Mouse (Mus musculus) forebrain, embryonic 11.5 days (tissue): ENCODE measurements at regions not wholly inside any gene's neighbourhood (a gene's known extent, or its start where the extent isn't known, plus 50 kb on each side); places are given as distances from the start of the nearest gene placed in this dataset.

Experiments used
- ATAC-seq: fragments of 200-750 bp; cut with Nextera tagmentation; replicated peaks from 2 replicates; pipeline ENCODE4 v1.8.0; 2017; ENCODE audit warnings: moderate TSS enrichment; ENCODE audit not compliant: low FRiP score
- DNase-seq: peaks from one replicate; pipeline ENCODE4 v3.0.0-alpha.2; 2017; ENCODE audit warnings: low spot score
- H3K27ac ChIP-seq: fragments of 300-500 bp; sonication (generic); 2 replicates; pipeline ENCODE4 v1.5.1; 2014; ENCODE audit warnings: low read depth, low read length
- H3K27me3 ChIP-seq: fragments of 300-500 bp; sonication (generic); 2 replicates; pipeline ENCODE4 v1.6.1; 2014; ENCODE audit warnings: mild to moderate bottlenecking, low read length, mixed read lengths; ENCODE audit not compliant: control insufficient read depth, insufficient read depth
- H3K36me3 ChIP-seq: fragments of 300-500 bp; sonication (generic); 2 replicates; pipeline ENCODE4 v1.6.1; 2014; ENCODE audit warnings: mild to moderate bottlenecking, low read length, moderate library complexity, mixed read lengths; ENCODE audit not compliant: control insufficient read depth, insufficient read depth
- H3K4me1 ChIP-seq: fragments of 300-500 bp; sonication (generic); replicated peaks from 2 replicates; pipeline ENCODE4 v1.6.1; 2014; ENCODE audit warnings: low read length, mixed read lengths; ENCODE audit not compliant: control insufficient read depth, insufficient read depth
- H3K4me2 ChIP-seq: fragments of 300-500 bp; sonication (generic); 2 replicates; pipeline ENCODE4 v1.6.1; 2014; ENCODE audit warnings: low read depth, mild to moderate bottlenecking, low read length, moderate library complexity, mixed read lengths; ENCODE audit not compliant: severe bottlenecking
- H3K4me3 ChIP-seq: fragments of 300-500 bp; sonication (generic); 2 replicates; pipeline ENCODE4 v1.5.1; 2014; ENCODE audit warnings: low read depth, low read length
- H3K9ac ChIP-seq: fragments of 300-500 bp; sonication (generic); 2 replicates; pipeline ENCODE4 v1.6.1; 2014; ENCODE audit warnings: low read length
- H3K9me3 ChIP-seq: fragments of 300-500 bp; sonication (generic); 2 replicates; pipeline ENCODE4 v1.6.1; 2016; ENCODE audit warnings: low read length, mixed read lengths; ENCODE audit not compliant: control insufficient read depth
- WGBS: fragments of 180-500 bp; shearing (Covaris S2); extraction: QIAGEN DNeasy Blood & Tissue Kit; methylation state at CpG from one replicate; pipeline ENCODE4 v1.1.7; 2014; 5-methylcytosine and 5-hydroxymethylcytosine counted together

DNA sequence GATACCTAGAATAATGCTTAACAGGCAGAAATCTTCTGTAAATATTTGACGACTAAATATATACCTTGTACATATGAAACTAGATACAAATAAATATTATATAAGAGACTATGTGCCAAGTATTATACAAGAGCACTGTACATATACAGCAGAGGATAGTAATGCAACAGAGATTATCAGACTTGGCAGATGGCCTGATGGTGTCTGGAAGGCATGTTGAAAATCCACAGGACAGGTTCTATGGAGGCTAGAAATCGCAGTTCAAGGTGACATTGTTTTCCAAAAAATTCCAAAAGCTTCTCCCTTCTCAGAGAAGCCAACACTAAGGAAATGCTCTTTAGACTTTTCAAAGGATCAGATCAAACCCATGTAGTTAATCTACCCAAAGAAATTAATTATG, 126.9 kb upstream of the Mrps30 start:
- H3K4me1 ChIP-seq, result no peaks in the 10 kb centered on the region
- H3K4me3 ChIP-seq, result no peak overlapping the region
- no peak for ATAC-seq
- H3K36me3 ChIP-seq, result no peaks in the 10 kb centered on the region
- no peak overlapping the region for H3K4me2 ChIP-seq
- WGBS, result 86% methylated on average over 2 of the region's 2 CpGs
- no peak overlapping the region for H3K27ac ChIP-seq
- no peaks in the 10 kb centered on the region for H3K9me3 ChIP-seq
- no peaks in the 10 kb centered on the region for H3K27me3 ChIP-seq
- no peak overlapping the region for H3K9ac ChIP-seq
- DNase-seq, result no peak

DNA sequence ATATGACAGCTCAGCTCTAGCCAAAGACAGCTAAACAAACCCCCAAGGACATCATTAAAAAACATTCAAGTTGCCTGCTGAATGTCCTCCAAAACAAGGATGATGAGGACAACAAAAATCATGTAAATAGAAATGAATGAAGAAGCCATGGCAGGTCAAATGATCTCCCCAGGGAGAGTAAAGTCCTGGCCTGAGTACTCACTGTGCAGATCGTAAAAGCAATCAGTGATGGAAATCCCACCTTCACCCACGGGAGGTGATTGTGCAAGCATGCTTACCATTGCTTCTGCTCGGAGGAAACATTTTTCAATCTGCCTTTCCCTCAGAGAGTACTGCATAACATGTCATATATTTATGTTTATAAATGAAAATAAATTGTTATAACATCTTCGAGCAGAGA, 119.1 kb upstream of the Mrps30 start:
- Histone ChIP-seq H3K27me3 (no peaks in the 10 kb centered on the region), H3K4me2 (no peak overlapping the region), H3K4me1 (no peaks in the 10 kb centered on the region), H3K36me3 (no peaks in the 10 kb centered on the region), H3K27ac (no peak overlapping the region), H3K9ac (no peak overlapping the region), H3K4me3 (no peak overlapping the region), H3K9me3 (no peaks in the 10 kb centered on the region)
- no peak for ATAC-seq
- DNase-seq, result no peak
- 89% methylated on average over 4 of the region's 4 CpGs for WGBS

DNA sequence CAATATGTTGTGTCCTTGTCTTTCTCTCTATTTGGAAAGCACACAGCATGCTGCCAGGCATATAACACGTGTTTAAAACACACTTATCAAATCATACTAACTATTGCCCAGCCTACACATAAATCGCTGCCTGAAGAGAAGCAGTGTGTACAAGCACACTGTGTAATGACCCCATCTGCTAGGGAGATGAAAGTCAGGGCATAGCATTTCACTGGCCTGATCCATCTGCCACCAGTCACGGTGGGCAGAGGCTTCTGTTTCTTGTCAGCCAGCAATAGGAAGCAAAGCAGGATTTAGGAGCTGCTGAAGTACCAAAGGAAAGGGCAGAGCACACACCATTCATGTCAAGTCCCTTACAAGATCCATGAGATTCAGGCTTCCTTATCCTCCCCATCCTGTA, 103.6 kb upstream of the Mrps30 start:
- Histone ChIP-seq H3K4me1 (no peaks in the 10 kb centered on the region), H3K9me3 (no peaks in the 10 kb centered on the region), H3K27ac (no peak overlapping the region), H3K9ac (no peak overlapping the region), H3K27me3 (no peaks in the 10 kb centered on the region), H3K4me3 (no peak overlapping the region), H3K36me3 (no peaks in the 10 kb centered on the region), H3K4me2 (no peak overlapping the region)
- no peak for DNase-seq
- WGBS, result 64% methylated on average over 3 of the region's 3 CpGs
- ATAC-seq, result no peak

DNA sequence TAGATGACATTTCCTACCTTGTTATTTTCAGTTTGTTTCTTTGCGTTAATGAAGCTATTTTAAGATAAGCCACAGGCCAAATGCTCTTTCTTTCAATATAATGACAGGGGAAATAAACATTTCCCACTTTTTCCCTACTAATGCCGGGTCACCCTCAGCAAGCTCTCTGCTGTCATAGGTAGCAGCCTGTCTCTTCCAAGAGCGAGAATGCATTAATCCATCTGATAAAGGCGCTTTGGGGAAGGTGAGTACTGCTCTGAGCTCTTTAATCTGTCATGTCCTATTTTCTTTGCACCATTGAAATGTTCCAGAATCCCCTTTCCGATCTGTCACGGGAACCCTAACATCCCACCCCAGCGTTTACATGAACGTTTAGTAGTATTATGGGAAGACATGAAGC, 96.0 kb upstream of the Mrps30 start:
- Histone ChIP-seq H3K9me3 (no peaks in the 10 kb centered on the region), H3K27me3 (no peaks in the 10 kb centered on the region), H3K27ac (no peak overlapping the region), H3K36me3 (no peaks in the 10 kb centered on the region), H3K4me1 (no peaks in the 10 kb centered on the region), H3K9ac (no peak overlapping the region), H3K4me2 (no peak overlapping the region), H3K4me3 (no peak overlapping the region)
- no peak for DNase-seq
- ATAC-seq, result no peak
- WGBS, result 85% methylated on average over 8 of the region's 8 CpGs

DNA sequence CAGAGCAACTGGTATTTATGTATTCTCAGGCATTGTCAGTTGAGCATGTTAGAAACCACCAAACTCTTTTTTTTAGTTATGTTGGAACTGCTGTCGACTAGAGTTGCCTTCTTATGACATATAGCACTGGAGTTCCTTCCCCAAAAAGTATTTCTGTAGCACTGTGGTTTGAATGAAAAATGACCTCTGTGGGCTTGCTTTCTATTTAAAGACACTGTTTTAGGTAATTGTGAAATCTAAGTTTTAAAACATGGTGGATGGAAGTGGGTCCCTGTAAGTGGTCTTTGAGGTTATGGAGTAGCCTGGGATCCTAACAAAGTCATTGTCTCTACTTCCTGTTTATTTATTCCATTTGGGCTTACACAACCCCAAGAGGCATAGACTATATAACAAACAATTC, 93.2 kb upstream of the Mrps30 start:
- DNase-seq, result no peak
- Histone ChIP-seq H3K4me2 (no peak overlapping the region), H3K27ac (no peak overlapping the region), H3K27me3 (no peaks in the 10 kb centered on the region), H3K4me3 (no peak overlapping the region), H3K9me3 (no peaks in the 10 kb centered on the region), H3K4me1 (no peaks in the 10 kb centered on the region), H3K36me3 (no peaks in the 10 kb centered on the region), H3K9ac (no peak overlapping the region)
- WGBS, result 97% methylated on average over 1 of the region's 1 CpGs
- no peak for ATAC-seq

DNA sequence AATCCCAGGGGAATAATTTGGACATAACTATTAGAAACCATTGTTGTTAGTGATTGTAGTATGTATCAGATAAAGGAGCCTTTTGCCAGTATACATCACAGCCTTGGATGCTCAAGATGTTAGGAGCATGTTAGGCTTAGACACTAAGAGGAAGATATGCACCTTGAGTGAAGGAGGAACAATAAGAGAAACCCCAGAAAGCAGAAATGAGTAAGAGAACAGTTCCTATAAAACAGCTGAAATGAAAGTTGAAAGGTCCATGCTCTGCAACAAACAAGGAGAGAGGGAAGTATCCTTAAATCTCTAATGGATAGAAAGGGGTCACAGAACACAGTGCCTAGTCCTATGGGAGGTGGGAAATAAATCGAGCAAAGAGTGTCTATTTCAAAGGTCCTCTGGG, 91.4 kb upstream of the Mrps30 start:
- no peak overlapping the region for H3K4me3 ChIP-seq
- DNase-seq (no peak), ATAC-seq (no peak)
- no peaks in the 10 kb centered on the region for H3K4me1 ChIP-seq
- H3K9ac ChIP-seq, result no peak overlapping the region
- no peak overlapping the region for H3K4me2 ChIP-seq
- 72% methylated on average over 1 of the region's 1 CpGs for WGBS
- no peaks in the 10 kb centered on the region for H3K27me3 ChIP-seq
- H3K36me3 ChIP-seq, result no peaks in the 10 kb centered on the region
- no peak overlapping the region for H3K27ac ChIP-seq
- no peaks in the 10 kb centered on the region for H3K9me3 ChIP-seq

DNA sequence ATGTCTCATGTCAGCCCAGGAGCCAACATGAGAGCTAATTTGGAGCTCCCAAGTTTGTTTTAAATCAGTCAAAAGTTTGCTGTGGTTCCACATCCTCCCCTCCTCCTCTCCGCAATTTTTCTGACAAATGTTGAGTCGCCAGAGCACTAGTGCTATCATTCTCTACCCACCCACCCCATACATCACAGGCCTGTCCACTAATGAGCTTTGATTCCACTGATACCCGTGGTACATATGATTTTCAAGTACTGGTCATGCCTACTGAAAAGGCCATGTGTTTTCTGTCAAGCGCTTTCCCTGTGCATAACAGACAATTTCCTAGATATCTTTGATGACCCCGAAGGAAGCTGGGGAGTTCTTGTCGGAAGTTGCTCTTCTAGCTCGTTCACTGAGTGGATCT, 85.5 kb upstream of the Mrps30 start:
- Histone ChIP-seq H3K4me3 (no peak overlapping the region), H3K36me3 (no peaks in the 10 kb centered on the region), H3K4me1 (no peaks in the 10 kb centered on the region), H3K9ac (no peak overlapping the region), H3K4me2 (no peak overlapping the region), H3K27ac (no peak overlapping the region), H3K9me3 (no peaks in the 10 kb centered on the region), H3K27me3 (no peaks in the 10 kb centered on the region)
- ATAC-seq (no peak), DNase-seq (no peak)
- 87% methylated on average over 7 of the region's 7 CpGs for WGBS

DNA sequence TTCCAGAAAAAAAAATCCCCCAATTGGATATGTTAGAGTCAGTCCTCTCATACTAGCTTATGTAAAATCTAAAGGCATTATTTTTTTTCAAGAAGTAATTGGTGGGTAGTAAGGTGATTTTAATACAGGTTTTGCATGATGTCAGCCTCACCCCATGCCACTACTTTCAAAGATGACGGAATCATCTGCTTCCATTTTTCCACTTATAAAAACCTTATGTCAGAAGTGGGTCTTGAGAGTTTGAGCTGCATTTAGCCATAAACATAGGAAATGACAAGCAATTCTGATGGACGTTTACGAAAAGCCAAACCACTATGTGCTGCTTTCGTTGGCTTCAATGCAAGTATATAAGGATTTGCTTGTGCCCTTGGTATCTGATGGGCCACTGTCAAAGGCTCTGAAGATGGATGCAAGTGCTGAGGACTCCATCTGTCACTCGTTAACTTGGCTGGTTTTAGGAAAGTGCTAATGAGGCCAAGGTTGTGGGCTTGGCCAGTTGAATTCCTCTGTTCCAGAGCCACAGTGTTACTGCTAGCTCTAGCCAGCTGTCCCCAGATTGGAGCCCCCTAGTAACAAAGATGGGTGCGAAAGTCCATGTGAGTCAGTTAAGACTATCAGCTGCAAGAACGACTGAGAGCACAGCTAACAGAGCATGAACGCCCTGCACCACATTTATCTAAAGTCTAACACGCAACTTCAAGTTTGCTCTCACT, 72.8 kb upstream of the Mrps30 start:
- DNase-seq, result no peak
- Histone ChIP-seq H3K36me3 (no peaks in the 10 kb centered on the region), H3K27me3 (no peaks in the 10 kb centered on the region), H3K9me3 (no peaks in the 10 kb centered on the region), H3K9ac (no peak overlapping the region), H3K4me2 (no peak overlapping the region), H3K4me1 (no peaks in the 10 kb centered on the region), H3K27ac (no peak overlapping the region), H3K4me3 (no peak overlapping the region)
- WGBS, result 78% methylated on average over 9 of the region's 9 CpGs
- ATAC-seq, result no peak

DNA sequence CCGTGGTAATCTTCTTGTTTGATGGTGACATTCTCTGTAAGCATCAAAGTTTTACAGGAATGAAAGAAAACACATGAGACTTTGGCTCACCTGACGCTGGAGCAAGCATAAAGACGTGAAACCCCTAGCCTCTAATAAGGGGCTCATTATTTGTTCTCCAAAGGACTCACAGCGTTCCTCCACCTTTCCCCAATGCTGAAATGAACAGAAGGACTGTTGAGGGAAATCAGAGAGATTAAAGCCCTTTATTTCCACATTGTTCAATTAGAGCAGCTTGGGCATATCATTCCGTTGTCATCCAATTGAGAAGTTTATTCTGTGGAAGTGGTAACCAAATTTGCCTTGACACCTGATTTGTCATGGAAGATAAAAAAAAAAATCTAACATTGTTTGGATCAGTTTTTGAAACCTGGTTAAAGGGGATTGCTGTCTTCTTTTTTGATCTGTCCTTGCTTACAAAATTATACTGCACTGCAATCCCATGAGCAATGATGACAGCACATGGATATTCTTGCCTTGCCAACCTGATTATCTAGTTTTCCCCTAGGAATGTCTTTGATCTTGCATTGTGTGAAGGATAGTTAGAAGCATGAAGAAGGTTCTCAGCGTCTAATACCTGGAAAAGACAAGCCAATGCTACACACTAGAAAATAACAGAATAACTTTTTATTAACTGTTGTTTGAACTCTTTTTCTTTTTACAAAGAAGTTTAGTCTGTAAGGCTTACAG, 62.1 kb upstream of the Mrps30 start:
- no peaks in the 10 kb centered on the region for H3K36me3 ChIP-seq
- H3K9ac ChIP-seq, result no peak overlapping the region
- no peak overlapping the region for H3K27ac ChIP-seq
- DNase-seq (no peak), ATAC-seq (no peak)
- no peaks in the 10 kb centered on the region for H3K4me1 ChIP-seq
- H3K9me3 ChIP-seq, result no peaks in the 10 kb centered on the region
- no peak overlapping the region for H3K4me3 ChIP-seq
- H3K4me2 ChIP-seq, result no peak overlapping the region
- no peaks in the 10 kb centered on the region for H3K27me3 ChIP-seq
- WGBS, result 56% methylated on average over 6 of the region's 6 CpGs
